Mouse (Mus musculus) stomach, postnatal 0 days (tissue): ENCODE measurements around the gene Sema3c. TPM values are rescaled to one million over a fixed set of nuclear protein-coding genes. Genes with fewer than 3 reads are reported as not detected.
A peak's percentile ranks its signal among the peaks of the same experiment; 100 is the strongest.
"Not testable (repeated sequence)": the region's sequence is repeated elsewhere in the genome, so short reads cannot be mapped to it uniquely, and the experiment has no call there.

ENCODE experiments used
- ATAC-seq: fragments of 200-750 bp; cut with Nextera tagmentation; 2 replicates; pipeline ENCODE4 v1.8.0; 2017; ENCODE audit not compliant: low FRiP score, low TSS enrichment
- DNase-seq: peaks from one replicate; pipeline ENCODE4 v3.0.0-alpha.2; 2016; ENCODE audit warnings: low spot score
- H3K27ac ChIP-seq: fragments of 300-500 bp; sonication (generic); replicated peaks from 2 replicates; pipeline ENCODE4 v1.5.1; 2014; ENCODE audit warnings: mild to moderate bottlenecking, control low read depth
- H3K27me3 ChIP-seq: fragments of 300-500 bp; sonication (generic); 2 replicates; pipeline ENCODE4 v1.6.1; 2014; ENCODE audit warnings: low read length; ENCODE audit not compliant: control insufficient read depth, insufficient read depth
- H3K36me3 ChIP-seq: fragments of 300-500 bp; sonication (generic); 2 replicates; pipeline ENCODE4 v1.6.1; 2014; ENCODE audit warnings: low read length, mixed read lengths; ENCODE audit not compliant: control insufficient read depth, insufficient read depth
- H3K4me1 ChIP-seq: fragments of 300-500 bp; sonication (generic); replicated peaks from 2 replicates; pipeline ENCODE4 v1.6.1; 2014; ENCODE audit warnings: antibody characterized with exemption; ENCODE audit not compliant: control insufficient read depth, insufficient read depth
- H3K4me2 ChIP-seq: fragments of 300-500 bp; sonication (generic); replicated peaks from 2 replicates; pipeline ENCODE4 v1.6.1; 2014; ENCODE audit warnings: low read depth, mild to moderate bottlenecking, control low read depth, moderate library complexity
- H3K4me3 ChIP-seq: fragments of 300-500 bp; sonication (generic); 2 replicates; pipeline ENCODE4 v1.5.1; 2014; ENCODE audit warnings: low read depth, low read length, control low read depth
- H3K9ac ChIP-seq: fragments of 300-500 bp; sonication (generic); 2 replicates; pipeline ENCODE4 v1.6.1; 2014; ENCODE audit warnings: mild to moderate bottlenecking, low read length, control low read depth, mixed read lengths
- H3K9me3 ChIP-seq: fragments of 300-500 bp; sonication (generic); 2 replicates; pipeline ENCODE4 v1.6.1; 2016; ENCODE audit warnings: low read length; ENCODE audit not compliant: control insufficient read depth
- CTCF ChIP-seq: IDR thresholded peaks from 2 replicates; pipeline ENCODE4 v1.5.1; 2016; ENCODE audit warnings: antibody characterized with exemption, low read depth, mild to moderate bottlenecking, moderate library complexity
- EP300 ChIP-seq: optimal IDR thresholded peaks from 2 replicates; pipeline ENCODE3; 2016; ENCODE audit warnings: antibody characterized with exemption
- WGBS: fragments of 180-500 bp; shearing (Covaris S2); extraction: QIAGEN DNeasy Blood & Tissue Kit; methylation state at CpG from one replicate; pipeline ENCODE4 v1.1.7; 2014; 5-methylcytosine and 5-hydroxymethylcytosine counted together
- polyA plus RNA-seq: library from polyadenylated mRNA; unstranded; fragments of >200 nt; fragmentation: Nextera tagmentation; extraction: Ambion mirVana; gene quantifications from 2 replicates; pipeline ENCODE4 v1.2.1, GENCODE M21; 2015

The Sema3c gene
- 28.7 and 30.3 TPM in 2 replicates for polyA plus RNA-seq

DNA sequence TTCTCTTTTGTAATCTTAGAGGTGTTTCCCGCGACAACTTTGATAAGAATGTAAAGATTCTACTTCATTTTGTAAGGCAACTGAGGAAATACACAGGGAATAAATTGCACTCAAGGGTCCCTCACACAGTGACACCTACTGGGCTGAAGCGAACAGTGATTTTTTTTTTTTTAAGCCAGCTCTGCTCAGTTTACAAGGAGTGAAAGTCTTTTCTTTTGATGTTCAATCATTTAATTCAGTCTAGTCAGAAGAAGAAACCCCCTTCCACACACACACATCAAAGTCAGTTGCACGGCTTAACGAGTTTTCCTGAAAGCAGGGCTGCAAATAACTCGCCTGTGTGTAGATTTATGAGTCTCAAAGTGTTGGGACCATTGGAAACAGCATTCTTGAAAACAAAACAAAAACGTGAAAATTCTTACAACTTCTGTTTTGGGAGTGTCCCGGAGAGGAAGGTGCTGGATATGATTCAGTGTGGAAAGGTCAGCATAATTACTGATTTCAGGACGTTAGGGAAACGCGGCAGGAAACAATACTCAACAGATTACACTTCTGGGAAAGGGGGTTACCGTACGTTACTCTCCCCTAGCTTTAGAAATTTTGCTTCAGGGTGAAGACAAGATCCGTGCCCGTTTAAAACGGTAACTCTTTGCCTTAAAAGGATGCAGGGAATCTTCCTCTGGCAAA, at the start of gene Sema3c:
TSS of gene Sema3c (plus strand) at position 588 of the 687 bp plus-strand sequence.
- H3K9me3 ChIP-seq = no peaks in the 10 kb centered on the region
- H3K4me1 ChIP-seq = no peaks in the 10 kb centered on the region
- no peaks in the 10 kb centered on the region for H3K27me3 ChIP-seq
- H3K27ac ChIP-seq = peak within 1 kb of the TSS; percentile 88
- H3K4me2 ChIP-seq = peak within 1 kb of the TSS; percentile 69
- no peaks in the 10 kb centered on the region for H3K36me3 ChIP-seq
- 2% methylated on average over 16 of the region's 16 CpGs for WGBS
- peak; percentile 78 for TF ChIP-seq CTCF
- TF ChIP-seq EP300 = no peak
- no peak; the same call in 1 of the 2 replicates for ATAC-seq
- H3K4me3 ChIP-seq = peak within 1 kb of the TSS; percentile 65
- peak; percentile 40 for DNase-seq
- peak within 1 kb of the TSS; percentile 65 for H3K9ac ChIP-seq

DNA sequence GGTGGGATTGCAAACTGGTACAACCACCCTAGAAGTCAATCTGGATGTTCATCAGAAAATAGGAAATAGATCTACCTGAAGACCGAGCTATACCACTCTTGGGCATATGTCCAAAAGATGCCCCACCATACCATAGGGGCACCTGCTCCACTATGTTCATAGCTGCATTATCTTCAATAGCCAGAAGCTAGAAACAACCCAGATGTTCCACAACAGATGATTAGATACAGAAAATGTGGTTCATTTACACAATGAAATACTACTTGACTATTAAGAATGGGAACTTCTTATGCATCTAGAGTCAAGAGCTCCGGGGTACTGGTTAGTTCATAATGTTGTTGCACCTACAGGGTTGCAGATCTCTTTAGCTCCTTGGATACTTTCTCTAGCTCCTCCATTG, 42.9 kb upstream of the Sema3c start:
- not testable (repeated sequence) for DNase-seq

DNA sequence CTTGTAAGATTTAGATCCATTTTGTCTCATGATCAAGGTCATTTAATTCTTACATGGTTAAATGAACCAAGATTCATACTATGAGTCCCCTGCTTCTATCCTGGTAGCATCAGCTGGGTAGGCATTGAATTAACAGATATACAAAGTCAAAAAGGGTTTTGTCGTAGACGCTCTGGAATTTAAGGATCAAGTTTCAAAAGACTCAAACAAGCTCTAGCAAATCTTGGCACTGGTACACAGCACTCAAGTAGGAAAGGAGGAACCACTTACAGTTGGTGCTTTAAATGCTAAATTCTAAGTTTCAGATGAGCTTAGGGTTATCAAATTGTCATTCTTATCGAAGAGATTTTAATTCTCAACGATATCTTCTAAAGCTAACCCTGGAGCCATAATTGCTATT, 30.9 kb upstream of the Sema3c start:
- 57% methylated on average over 4 of the region's 4 CpGs for WGBS
- Histone ChIP-seq H3K9me3 (no peaks in the 10 kb centered on the region), H3K27ac (no peak overlapping the region), H3K4me3 (no peak overlapping the region), H3K27me3 (no peaks in the 10 kb centered on the region), H3K36me3 (no peaks in the 10 kb centered on the region), H3K4me1 (no peaks in the 10 kb centered on the region), H3K4me2 (no peak overlapping the region), H3K9ac (no peak overlapping the region)
- TF ChIP-seq EP300 = no peak
- no peak for TF ChIP-seq CTCF
- DNase-seq (no peak), ATAC-seq (no peak)

More for the DNA sequence above, 42.9 kb upstream of the Sema3c start:
- H3K27ac ChIP-seq, H3K9ac ChIP-seq, H3K9me3 ChIP-seq, H3K4me1 ChIP-seq, ATAC-seq, H3K36me3 ChIP-seq, H3K4me3 ChIP-seq, H3K27me3 ChIP-seq, H3K4me2 ChIP-seq: not testable (repeated sequence)
- 95% methylated on average over 2 of the region's 2 CpGs for WGBS

DNA sequence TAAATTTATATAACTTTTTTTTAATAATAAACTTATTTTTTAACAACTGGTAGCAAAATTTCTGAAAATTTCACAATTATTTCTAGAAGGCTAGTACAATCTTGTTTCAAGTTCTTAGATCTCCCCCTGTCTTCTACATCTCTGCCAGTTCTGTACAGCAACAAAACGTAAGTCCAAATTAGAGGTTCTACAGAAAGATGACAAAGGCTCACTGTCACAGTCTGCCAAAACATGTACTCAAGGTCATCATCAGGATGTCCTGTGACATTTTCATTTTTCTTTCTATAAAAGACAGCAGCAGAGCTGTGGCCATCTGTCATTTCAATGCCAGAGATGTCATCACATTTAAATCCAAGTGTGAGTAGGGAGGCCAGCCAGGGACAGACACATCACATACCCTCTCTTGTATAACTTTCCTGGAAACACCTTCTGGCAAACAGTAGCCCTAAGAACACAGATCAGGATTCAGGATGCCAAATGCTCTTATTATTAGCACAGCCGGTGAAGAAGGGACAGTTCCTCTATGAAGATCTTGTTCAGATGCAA, 29.1 kb upstream of the Sema3c start:
- DNase-seq (no peak), ATAC-seq (no peak)
- H3K4me2 ChIP-seq = no peak overlapping the region
- no peak overlapping the region for H3K27ac ChIP-seq
- H3K36me3 ChIP-seq = no peaks in the 10 kb centered on the region
- WGBS = 67% methylated on average over 2 of the region's 2 CpGs
- no peaks in the 10 kb centered on the region for H3K9me3 ChIP-seq
- TF ChIP-seq EP300 (no peak), CTCF (no peak)
- no peak overlapping the region for H3K9ac ChIP-seq
- H3K4me1 ChIP-seq = no peaks in the 10 kb centered on the region
- no peaks in the 10 kb centered on the region for H3K27me3 ChIP-seq
- H3K4me3 ChIP-seq = no peak overlapping the region

DNA sequence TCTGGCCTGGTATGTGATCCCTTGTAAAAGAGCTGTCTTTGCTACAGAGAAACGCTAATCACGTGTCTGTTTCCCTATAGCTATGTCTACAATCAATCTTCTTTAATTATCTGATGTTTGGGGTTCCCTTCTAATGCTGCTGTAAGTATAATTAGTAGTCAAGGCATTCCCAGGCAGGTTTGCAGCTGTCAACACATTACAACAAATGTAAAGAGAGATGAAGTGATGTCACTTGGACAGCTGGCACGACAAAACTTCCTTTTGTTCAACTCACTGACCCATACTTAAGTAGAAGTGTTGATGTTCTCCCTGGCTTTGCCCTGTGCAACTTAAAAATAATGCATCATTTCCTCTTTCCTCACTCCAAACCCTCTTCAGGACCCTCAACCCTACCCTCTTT, 22.4 kb upstream of the Sema3c start:
- 47% methylated on average over 3 of the region's 3 CpGs for WGBS
- Histone ChIP-seq H3K9me3 (no peaks in the 10 kb centered on the region), H3K27me3 (no peaks in the 10 kb centered on the region), H3K36me3 (no peaks in the 10 kb centered on the region), H3K27ac (no peak overlapping the region), H3K4me1 (no peaks in the 10 kb centered on the region), H3K9ac (no peak overlapping the region), H3K4me2 (no peak overlapping the region), H3K4me3 (no peak overlapping the region)
- ATAC-seq (no peak), DNase-seq (no peak)
- no peak for TF ChIP-seq CTCF
- TF ChIP-seq EP300 = no peak

DNA sequence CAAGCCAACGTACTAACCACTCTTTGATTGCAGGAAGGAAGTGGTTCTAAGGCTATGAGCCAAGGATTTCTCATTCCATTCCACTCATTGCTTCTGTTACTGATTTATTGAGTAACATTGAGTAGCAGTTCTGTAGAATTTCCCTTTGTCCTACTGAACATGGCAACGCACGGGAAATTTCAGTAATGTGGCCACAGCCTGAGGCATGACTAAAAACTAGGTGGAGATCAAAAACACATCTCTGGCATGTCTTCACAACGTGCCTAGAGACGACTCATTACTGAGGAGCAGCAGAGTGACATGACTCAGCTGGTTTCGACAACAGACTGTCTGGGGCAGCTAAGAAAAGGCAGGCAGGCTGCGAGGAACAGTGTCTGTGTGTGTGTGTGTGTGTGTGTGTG, 18.0 kb upstream of the Sema3c start:
- DNase-seq = no peak
- ATAC-seq = 0 out of 2 replicates have a peak, but pooled peaks have one; percentile 56
- TF ChIP-seq CTCF = no peak
- TF ChIP-seq EP300 = no peak
- Histone ChIP-seq H3K4me1 (no peaks in the 10 kb centered on the region), H3K4me3 (no peak overlapping the region), H3K9ac (no peak overlapping the region), H3K4me2 (no peak overlapping the region), H3K27me3 (no peaks in the 10 kb centered on the region), H3K36me3 (no peaks in the 10 kb centered on the region), H3K27ac (no peak overlapping the region), H3K9me3 (no peaks in the 10 kb centered on the region)
- WGBS = 25% methylated on average over 7 of the region's 7 CpGs
